Mouse (Mus musculus) left cerebral cortex, adult 2 months (tissue): Measurements from ENCODE around the gene Gm45062. TPM values are rescaled to one million over a fixed set of nuclear protein-coding genes. Genes with fewer than 3 reads are reported as not detected.
"Not testable (repeated sequence)": the region's sequence is repeated elsewhere in the genome, so short reads cannot be mapped to it uniquely, and the experiment has no call there.

Experiments
- DNase-seq, 2 experiments: peaks; one replicate each; pipeline ENCODE4 v3.0.0; 2021 to 2022; ENCODE audit warnings: low spot score in 2 of 2, mixed read lengths in 1 of 2; ENCODE audit errors: extremely low spot score in 1 of 2
- H3K27ac ChIP-seq: fragments of 200-600 bp; 2 replicates; pipeline ENCODE4 v1.8.1; 2022
- H3K4me3 ChIP-seq: fragments of 200-600 bp; 2 replicates; pipeline ENCODE4 v1.8.1; 2022
- CTCF ChIP-seq: fragments of 200-600 bp; IDR thresholded peaks from 2 replicates; pipeline ENCODE4 v1.8.1; 2022; ENCODE audit warnings: antibody characterized with exemption, mild to moderate bottlenecking, moderate library complexity
- intact Hi-C: fragments of 180-260 bp; cut with DNase I; formaldehyde crosslinking; loops from one replicate; pipeline ENCODE4 v1.15.1; 2025
- total RNA-seq, 2 experiments: library from RNA; stranded (reverse); gene quantifications; 2 replicates each; pipeline ENCODE4 v1.2.3; 2021

The Gm45062 gene
- total RNA-seq, 2 experiments from 2014 or later: 5.2 to 8.1 TPM

DNA sequence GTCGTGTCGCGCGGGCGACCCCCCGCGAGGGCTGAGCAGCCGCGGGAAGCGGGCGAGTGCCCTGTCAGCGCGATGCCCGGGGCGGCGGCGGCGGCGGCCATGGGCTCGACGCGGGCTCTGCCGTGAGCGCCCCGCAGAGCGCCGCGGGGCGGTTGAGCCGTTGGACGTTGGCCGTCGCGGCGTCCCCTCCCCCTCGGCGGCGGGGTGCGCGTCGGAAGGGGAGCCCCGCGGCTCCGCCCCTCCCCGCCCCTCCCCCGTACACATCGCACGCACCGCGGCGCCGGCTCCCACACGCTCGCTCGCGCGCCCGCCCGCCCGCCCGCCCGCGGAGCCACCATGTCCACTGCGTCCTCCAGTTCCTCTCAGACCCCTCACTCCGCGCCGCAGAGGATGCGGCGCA, 250.3 kb downstream of the Gm45062 start, which contains the start of gene Glcci1:
Gene Glcci1 (plus strand): TSS at position 50 of the 400 bp plus-strand sequence.
- DNase-seq: peak; percentile 78 to 81
- peak within 1 kb of the TSS; percentile 86 for H3K4me3 ChIP-seq
- intact Hi-C loops: loop anchor here (5.0 kb wide), 3 partner anchors 97 to 817 kb away; partner anchors contain the start of genes Asns, Gm45062, Rpa3 and Umad1
- no peak; the same call in 1 of the 2 replicates for TF ChIP-seq CTCF
- peak within 1 kb of the TSS; percentile 97 for H3K27ac ChIP-seq

DNA sequence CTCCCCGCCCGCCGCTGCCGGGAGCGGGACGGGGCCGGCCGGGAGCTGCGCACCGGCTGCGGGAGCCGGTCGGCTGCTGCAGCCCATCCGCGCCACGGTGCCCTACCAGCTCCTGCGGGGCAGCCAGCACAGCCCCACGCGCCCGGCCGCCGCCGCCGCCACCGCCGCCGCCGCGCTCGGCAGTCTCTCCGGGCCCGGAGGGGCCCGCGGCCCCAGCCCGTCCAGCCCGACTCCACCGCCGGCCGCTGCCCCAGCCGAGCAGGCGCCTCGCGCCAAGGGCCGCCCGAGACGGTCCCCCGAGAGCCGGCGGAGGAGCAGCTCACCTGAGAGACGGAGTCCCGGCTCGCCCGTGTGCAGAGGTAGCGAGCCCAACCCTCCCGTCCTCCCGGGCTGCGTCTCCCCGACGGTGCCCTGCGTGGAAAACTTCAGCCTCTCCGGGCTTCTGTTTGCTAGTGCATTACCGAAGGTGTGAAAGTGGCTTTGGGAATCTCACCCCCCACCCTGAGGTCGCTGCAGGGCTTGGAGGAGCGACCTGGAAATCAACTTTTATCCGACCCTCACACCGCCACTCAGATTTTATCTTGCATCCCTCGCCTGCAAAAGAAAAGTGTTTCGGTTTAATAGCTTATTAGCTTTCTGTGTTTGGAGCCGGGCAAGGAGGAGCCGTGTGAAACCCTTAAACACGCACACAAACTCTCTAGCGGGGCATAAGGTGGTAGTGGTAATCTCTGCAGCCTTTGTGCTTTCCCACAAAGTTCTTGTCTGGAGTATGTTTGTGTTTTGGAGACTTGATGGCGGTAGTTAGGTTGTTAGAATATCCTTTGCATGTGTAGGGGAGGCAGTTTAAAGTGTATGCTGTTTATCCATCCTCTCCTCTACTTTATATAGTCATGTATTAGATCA, 251.0 kb downstream of the Gm45062 start:
- TF ChIP-seq CTCF: no peak
- Histone ChIP-seq H3K4me3 (peak overlapping the region; percentile 86), H3K27ac (peak overlapping the region; percentile 83)
- DNase-seq: peak; percentile 34 to 41
- intact Hi-C loops: loop anchor here (5.0 kb wide), 9 partner anchors 88 to 818 kb away; partner anchors contain the start of genes Asns, Gm45062, Mios and Rpa3

DNA sequence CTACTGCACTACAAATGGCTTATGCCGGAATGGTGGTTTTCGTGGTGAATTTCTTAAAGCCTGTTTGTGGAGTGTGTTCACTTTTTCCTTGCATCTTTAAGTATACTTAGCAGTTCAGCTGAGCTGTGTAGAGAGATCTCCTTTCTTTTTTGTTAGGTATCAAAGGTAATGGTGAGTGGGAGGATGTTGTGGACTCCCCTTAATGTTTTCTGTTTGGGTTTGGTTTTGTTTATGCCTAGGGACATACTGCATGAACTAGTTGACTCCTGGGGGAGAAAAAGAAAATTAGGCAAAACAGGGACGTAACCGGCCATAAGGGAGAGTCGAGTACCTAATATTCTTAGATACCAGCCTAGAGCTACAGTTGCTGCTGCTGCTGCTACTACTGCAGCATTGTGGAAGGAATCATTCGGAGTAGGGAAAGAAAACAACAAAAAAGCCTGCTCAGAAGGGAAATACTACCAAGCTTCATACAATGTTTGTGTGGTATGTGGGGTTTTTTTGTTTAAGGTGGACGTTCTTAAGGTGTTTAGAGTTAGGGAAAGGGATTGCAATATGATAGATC, 251.7 kb downstream of the Gm45062 start:
- DNase-seq: no peak
- peak overlapping the region; percentile 86 for H3K4me3 ChIP-seq
- intact Hi-C loops: loop anchor here (5.0 kb wide), 6 partner anchors 89 to 304 kb away; partner anchors contain the start of gene Mios
- no peak; the same call in 1 of the 2 replicates for TF ChIP-seq CTCF
- peak overlapping the region; percentile 83 for H3K27ac ChIP-seq

DNA sequence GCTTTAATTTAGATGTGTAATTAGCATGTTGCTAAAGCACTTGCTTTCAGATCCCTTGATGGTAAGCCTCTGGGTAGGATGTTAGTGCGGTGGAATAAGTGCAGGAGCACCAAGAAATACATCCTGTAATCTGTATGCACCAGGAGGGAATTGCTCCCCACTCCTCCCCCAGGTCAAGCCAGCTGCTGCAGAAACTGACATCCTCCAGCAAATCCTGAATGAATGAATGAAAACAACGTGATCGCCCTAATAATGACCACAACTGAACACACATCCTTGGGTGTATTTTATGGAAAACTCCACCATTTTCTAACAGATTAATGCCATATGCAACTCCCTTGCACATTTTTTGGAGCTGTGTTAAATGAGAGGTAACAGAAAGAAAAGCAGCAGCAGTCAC, 252.2 kb downstream of the Gm45062 start:
- Histone ChIP-seq H3K4me3 (peak overlapping the region; percentile 86), H3K27ac (peak overlapping the region; percentile 83)
- no peak for TF ChIP-seq CTCF
- intact Hi-C loops: loop anchor here (5.0 kb wide), 6 partner anchors 89 to 304 kb away; partner anchors contain the start of gene Mios
- DNase-seq: no peak

DNA sequence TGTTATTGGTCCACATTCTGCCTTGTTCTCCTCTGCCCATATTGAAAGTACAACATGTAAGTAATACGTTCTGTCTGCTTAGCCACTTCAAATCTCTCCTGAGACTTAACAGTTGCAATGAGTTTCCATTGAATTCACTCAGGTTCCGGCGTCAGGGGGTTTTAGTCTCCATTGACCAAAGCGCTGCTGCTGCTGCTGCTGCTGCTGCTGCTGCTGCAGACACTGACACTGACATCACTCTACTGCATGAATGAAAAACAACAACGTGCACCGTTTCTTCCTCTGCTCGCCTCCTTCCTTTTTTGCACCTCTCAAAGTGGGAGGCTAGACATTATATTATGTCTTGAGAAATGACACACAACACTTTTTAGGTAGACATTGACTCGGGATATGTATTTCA, 253.2 kb downstream of the Gm45062 start:
- peak overlapping the region; percentile 86 for H3K4me3 ChIP-seq
- DNase-seq: no peak
- TF ChIP-seq CTCF: no peak
- intact Hi-C loops: loop anchor here (5.0 kb wide), 6 partner anchors 90 to 305 kb away; partner anchors contain the start of gene Mios
- peak overlapping the region; percentile 83 for H3K27ac ChIP-seq

DNA sequence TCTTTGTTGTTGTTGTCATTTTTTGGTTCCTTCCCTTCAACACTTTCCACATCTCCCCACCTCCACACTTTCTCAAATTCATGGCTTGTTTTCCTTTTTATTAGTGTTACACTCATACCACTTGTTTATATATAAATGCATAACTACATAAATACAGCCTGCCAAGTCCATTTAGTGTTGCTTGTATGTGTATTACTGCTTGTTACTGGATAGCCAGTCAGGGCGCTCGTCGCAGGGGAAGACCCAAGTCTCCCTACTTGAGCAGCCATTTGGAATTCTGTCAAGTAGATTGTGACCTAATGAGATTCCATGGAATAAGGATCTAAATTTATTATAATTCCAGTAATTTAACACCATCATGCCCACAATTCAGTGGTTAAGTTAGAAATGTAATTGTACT, 260.4 kb downstream of the Gm45062 start:
- no peak for DNase-seq
- H3K27ac ChIP-seq: no peak overlapping the region
- no peak for TF ChIP-seq CTCF
- H3K4me3 ChIP-seq: no peak overlapping the region
- intact Hi-C loops: no loop called here

DNA sequence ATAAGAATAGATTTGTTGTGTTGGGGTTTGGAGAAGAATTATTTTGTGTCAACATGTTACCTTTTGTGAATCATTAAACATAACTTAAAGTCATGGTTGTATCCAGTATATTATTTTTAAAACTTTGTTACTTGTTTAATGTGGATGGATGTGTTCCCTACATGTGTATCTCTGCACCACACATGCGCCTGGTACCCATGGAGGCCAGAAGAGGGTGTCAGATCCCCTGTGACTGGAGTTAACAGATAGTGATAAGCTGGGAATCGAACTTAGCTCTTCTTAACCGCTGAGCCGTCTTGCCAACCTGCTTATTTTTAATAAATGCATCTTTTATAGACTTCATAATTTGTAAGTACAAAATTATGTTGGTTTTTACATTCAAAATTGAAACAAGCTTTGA, 262.0 kb downstream of the Gm45062 start:
- no peak overlapping the region for H3K4me3 ChIP-seq
- TF ChIP-seq CTCF: no peak
- intact Hi-C loops: no loop called here
- no peak for DNase-seq
- no peak overlapping the region for H3K27ac ChIP-seq

DNA sequence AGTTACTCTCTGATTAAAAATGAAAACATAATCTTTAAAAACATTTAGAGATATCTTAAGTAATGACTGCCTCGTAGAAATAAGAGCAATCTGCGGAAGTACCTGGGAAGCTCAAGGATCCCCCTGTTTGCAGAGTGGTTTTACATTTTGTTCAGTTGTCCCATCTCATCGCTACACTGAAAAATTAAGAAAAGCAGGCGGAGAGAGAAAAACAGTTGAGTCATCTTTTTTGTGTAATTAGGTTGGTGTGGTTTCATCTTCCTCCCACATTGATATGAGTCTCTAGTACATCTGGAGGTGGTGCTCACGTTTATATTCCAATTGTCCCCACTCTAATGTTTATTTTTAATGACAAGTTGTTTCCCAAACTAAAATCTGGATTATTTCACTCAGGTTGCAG, 265.5 kb downstream of the Gm45062 start:
- intact Hi-C loops: no loop called here
- no peak for DNase-seq
- Histone ChIP-seq H3K27ac (no peak overlapping the region), H3K4me3 (no peak overlapping the region)
- no peak for TF ChIP-seq CTCF

DNA sequence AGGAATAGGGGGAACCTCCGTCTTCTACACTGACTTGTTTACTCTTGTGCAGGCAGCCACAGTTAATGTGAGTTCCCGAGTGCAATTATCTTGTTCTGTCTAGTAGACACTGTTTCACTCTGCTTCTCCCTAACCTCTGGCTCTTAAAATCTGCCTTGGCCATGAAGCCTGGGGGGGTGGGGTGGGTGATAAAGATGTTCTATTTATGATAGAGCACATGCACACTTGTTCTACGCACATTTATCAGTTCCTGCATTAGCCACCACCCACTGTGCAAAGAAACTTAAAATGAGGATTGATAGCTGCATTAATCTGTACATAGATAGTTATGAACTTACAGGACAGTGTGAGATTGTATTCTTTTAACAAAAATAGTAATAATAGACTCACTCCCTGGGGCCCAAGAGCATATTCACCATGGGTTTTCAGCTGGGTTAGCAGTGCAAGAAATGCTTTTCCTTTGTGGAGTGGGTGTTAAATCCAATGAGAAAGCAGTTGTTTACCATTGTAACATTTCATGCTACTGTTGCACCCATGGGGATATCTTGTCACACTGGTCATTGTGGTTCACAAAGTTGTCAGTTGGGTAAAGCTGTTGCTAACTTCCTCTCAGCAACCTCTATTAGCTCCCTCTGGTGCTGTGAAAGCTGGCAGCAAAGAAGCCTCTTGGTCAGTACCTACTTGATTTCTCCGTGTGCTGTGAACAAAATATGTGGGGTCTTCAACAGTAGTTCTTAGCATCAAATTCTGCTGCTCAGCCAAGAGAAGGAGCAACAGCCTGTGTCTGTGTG, 272.0 kb downstream of the Gm45062 start:
- intact Hi-C loops: no loop called here
- no peak overlapping the region for H3K27ac ChIP-seq
- no peak for DNase-seq
- no peak for TF ChIP-seq CTCF
- H3K4me3 ChIP-seq: no peak overlapping the region

DNA sequence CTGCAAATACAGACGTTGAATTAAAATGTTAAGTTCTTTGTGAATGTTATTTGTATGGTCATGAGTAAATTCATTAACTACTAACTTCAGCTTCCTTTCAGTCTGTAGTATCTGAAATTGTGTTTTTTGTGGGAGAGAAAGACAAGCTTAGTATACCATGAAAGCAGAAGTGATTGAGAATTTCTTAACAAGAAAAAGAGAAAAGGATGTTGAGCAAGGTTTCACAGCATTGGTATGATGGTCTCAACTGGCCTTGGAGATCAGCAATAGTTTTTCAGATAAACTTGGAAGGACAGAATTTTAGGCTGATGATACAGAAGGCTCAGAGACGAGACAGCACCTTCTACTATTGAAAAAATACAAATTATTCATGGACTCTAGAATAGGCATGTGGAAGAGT, 277.7 kb downstream of the Gm45062 start:
- intact Hi-C loops: no loop called here
- Histone ChIP-seq H3K4me3 (no peak overlapping the region), H3K27ac (no peak overlapping the region)
- no peak for TF ChIP-seq CTCF
- no peak for DNase-seq

DNA sequence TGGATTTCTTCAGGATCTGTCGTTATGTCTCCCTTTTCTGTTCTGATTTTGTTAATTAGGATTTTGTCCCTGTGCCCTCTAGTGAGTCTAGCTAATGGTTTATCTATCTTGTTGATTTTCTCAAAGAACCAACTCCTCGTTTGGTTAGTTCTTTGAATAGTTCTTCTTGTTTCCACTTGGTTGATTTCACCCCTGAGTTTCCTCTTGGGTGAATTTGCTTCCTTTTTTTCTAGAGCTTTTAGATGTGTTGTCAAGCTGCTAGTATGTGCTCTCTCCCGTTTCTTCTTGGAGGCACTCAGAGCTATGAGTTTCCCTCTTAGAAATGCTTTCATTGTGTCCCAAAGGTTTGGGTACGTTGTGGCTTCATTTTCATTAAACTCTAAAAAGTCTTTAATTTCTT, 282.3 kb downstream of the Gm45062 start:
- DNase-seq, intact Hi-C loops, H3K4me3 ChIP-seq, H3K27ac ChIP-seq: not testable (repeated sequence)
